Mouse (Mus musculus) embryo, embryonic 11.5 days (tissue): Measurements from ENCODE around the gene Gm20772.
"Not testable (repeated sequence)": the region's sequence is repeated elsewhere in the genome, so short reads cannot be mapped to it uniquely, and the experiment has no call there.

Experiments used
- DNase-seq: peaks from one replicate; pipeline ENCODE4 v3.0.0-alpha.2; 2012; ENCODE audit warnings: low read depth, low spot score

Gene Gm20772

GRCm38 (mm10) chrY:17874441-17874840 lies at the start of gene Gm20772, which contains the start of gene Gm20831:
TSS of gene Gm20772 (plus strand) at chrY:17874741.
TSS of gene Gm20831 (plus strand) at chrY:17874741.
- not testable (repeated sequence) for DNase-seq

GRCm38 (mm10) chrY:17846166-17846565 lies 28.4 kb upstream of the Gm20772 start, which contains the start of gene Gm21904:
TSS of gene Gm21904 (minus strand) at chrY:17846266.
- not testable (repeated sequence) for DNase-seq
